Mouse (Mus musculus): ENCODE measurements around the gene Olfr1446. TPM values are rescaled to one million over a fixed set of nuclear protein-coding genes. Genes with fewer than 3 reads are reported as not detected.

Gene Olfr1446
- not detected in 2 replicates for polyA plus RNA-seq (2012)

DNA sequence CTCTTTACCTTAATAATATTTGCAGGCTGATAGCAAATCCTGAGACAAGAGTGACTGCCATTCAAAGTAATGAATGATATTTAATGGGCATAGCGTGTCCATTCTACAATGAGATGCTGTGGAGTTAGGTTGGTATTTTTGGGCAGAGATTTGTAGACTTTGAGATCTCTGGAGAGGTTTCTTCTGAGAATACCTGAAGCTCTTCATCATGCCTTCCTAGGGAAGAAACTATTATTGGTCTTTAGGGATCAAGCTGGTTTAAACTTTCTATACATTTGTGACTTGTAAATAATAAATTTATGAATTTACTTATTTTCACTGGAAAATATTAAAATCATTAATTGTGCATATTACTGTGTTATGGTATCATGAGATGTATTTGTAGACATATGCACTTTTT lies at the start of gene Olfr1446:
Gene Olfr1446 (minus strand): TSS at position 101 of the 400 bp plus-strand sequence.

DNA sequence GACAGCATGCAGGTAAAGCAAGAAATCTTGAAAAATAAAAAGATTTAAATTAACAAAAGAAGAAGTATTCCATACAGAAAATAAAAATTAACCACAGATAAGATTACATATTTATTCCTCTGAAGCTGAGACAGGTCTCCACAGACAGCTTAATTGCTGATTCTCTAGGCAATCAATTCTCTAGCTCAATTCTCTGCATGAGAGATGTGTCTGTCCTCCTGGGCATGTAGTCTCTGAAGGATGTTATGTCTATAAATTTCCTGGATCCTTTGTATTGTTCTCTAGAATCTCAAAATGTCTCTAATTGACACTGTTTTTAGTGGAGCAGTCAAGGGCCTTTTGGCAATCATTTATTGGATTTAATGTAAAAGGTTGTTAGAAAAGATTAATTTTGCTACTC lies 37.2 kb upstream of the Olfr1446 start, which contains the start of gene Olfr1449:
Gene Olfr1449 (plus strand): TSS at position 301 of the 400 bp plus-strand sequence.

DNA sequence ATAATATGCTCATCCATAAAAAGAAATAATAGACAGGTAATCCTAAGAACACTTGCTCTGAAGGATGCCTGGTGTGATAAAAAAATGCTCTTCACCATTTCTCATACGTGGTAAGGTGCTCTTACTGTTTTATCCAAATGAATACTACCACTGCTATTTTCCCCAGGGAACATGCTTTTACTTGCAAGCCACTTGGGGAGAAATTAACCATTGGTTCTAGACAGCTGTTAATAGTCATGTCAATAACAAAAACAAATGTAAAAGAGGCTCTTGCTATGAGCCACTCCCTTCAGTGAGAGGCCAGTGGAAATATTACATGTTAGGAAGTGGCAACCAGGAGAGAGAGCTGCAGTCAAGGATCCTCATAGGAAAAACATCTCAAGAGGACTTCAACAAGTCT lies 31.0 kb upstream of the Olfr1446 start, which contains the start of gene Olfr1448:
Gene Olfr1448 (minus strand): TSS at position 101 of the 400 bp plus-strand sequence.

DNA sequence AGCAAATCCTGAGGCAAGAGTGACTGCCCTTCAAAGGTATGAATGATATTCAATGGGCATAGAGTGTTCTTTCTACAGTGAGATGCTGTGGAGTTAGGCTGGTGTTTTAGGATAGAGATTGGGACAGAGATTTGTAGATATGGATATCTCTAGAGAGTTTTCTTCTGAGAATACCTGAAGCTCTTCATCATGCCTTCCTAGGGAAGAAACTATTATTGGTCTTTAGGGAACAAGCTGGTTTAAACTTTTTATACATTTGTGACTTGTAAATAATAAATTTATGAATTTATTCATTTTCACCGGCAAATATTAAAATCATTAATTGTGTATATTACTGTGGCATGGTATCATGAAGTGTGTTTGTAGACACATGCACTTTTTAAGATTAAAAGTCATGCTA lies 10.3 kb upstream of the Olfr1446 start, which contains the start of gene Olfr1447:
Gene Olfr1447 (minus strand): TSS at position 101 of the 400 bp plus-strand sequence.

DNA sequence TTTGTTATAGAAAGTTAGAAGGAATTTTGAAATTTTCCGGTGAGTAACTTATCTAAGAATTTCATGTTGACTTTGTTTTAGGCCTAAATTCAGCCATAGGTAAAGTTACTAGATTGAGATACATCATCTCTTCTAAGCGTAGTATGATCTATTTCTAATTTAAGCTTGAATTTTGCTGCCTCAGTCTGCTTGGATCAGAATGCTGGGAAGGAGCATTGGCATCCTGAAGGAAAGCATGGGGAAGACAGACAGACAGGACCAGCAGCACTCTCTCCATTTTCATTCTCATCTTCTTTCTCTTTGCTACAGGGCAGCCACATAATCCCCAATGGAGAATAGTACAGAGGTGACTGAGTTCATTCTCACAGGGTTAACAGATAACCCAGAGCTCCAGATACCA lies 9.8 kb downstream of the Olfr1446 start, which contains the start of gene Olfr1445:
Gene Olfr1445 (plus strand): TSS at position 301 of the 400 bp plus-strand sequence.

DNA sequence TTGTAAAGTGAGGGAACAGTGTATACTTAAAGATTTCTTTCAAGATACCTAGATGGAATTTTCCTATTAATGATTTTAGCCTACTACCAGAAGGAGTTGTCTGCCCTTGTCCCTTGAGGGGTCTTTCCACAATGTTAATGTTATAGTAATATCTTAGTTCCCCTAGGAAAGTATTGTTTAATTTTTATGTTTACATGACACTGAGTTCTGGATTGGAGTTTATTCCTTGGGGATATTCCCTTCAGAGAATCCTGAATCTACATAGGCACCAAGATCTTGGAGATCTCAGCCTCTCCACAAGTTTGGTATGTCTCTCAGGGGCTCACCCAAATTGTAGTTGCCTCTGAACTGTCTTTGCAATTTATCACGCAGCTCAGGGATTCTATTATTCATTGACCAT lies 36.3 kb downstream of the Olfr1446 start, which contains the start of gene Olfr1444:
Gene Olfr1444 (plus strand): TSS at position 301 of the 400 bp plus-strand sequence.

DNA sequence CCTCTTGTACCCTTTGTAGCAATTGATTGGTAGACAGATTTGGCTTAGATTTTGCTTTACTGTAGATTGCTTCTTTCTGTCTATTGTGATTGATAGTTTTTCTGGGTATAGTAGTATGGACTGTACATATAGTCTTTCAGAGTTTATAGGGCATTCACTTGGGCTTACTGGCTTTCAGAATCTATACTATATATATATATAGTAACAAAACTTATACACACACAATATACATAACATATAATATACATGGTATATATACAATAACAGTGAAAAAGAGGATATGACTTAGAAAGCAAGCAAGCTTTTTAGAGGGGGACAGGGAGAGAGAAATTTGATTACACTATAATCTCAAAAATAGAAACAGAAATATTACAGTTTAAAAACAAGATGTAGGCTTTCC lies 46.9 kb downstream of the Olfr1446 start, which contains the start of gene Gm5244:
Gene Gm5244 (plus strand): TSS at position 301 of the 400 bp plus-strand sequence.

Other genes with a start within 250 kb of the Olfr1446 start
- gene Olfr1442, start 223.1 kb downstream of the Olfr1446 start, polyA plus RNA-seq (2012), result not detected in 2 replicates
- gene Olfr1443, start 215.4 kb downstream of the Olfr1446 start, polyA plus RNA-seq (2012), result not detected in 2 replicates
- gene Keg1, start 197.7 kb downstream of the Olfr1446 start, polyA plus RNA-seq (2012), result not detected in 2 replicates
- gene Cntf, start 127.9 kb downstream of the Olfr1446 start, polyA plus RNA-seq (2012), result 0.10 and 0.22 TPM in 2 replicates
- gene Zfp91, start 97.4 kb downstream of the Olfr1446 start, polyA plus RNA-seq (2012), result 35.3 and 51.8 TPM in 2 replicates
- 0.18 and 0.88 TPM in 2 replicates for gene Lpxn, start 97.3 kb downstream of the Olfr1446 start, polyA plus RNA-seq (2012)
- not detected in 2 replicates for gene Gm5244, start 46.8 kb downstream of the Olfr1446 start, polyA plus RNA-seq (2012)
- not detected in 2 replicates for gene Olfr1444, start 36.2 kb downstream of the Olfr1446 start, polyA plus RNA-seq (2012)
- not detected in 2 replicates for gene Olfr1445, start 9.7 kb downstream of the Olfr1446 start, polyA plus RNA-seq (2012)
- not detected in 2 replicates for gene Olfr1447, start 10.2 kb upstream of the Olfr1446 start, polyA plus RNA-seq (2012)
- not detected in 2 replicates for gene Olfr1448, start 30.9 kb upstream of the Olfr1446 start, polyA plus RNA-seq (2012)
- not detected in 2 replicates for gene Olfr1449, start 37.3 kb upstream of the Olfr1446 start, polyA plus RNA-seq (2012)
- gene Olfr1450, start 56.7 kb upstream of the Olfr1446 start, polyA plus RNA-seq (2012), result not detected in 2 replicates
- gene Olfr1451, start 101.5 kb upstream of the Olfr1446 start, polyA plus RNA-seq (2012), result not detected in 2 replicates
- not detected in 2 replicates for gene Olfr1453, start 134.8 kb upstream of the Olfr1446 start, polyA plus RNA-seq (2012)
- gene Olfr1454, start 167.1 kb upstream of the Olfr1446 start, polyA plus RNA-seq (2012), result not detected in 2 replicates
- not detected in 2 replicates for gene Olfr1457, start 204.4 kb upstream of the Olfr1446 start, polyA plus RNA-seq (2012)
- not detected in 2 replicates for gene Olfr1458, start 213.3 kb upstream of the Olfr1446 start, polyA plus RNA-seq (2012)